Mouse (Mus musculus) embryo, embryonic 10 days (tissue): ENCODE measurements at regions not wholly inside any gene's neighbourhood (a gene's known extent, or its start where the extent isn't known, plus 50 kb on each side); places are given as distances from the start of the nearest gene placed in this dataset.

Source experiments
- DNase-seq: peaks from one replicate; pipeline ENCODE4 v3.0.0-alpha.2; 2015; ENCODE audit warnings: low spot score

DNA sequence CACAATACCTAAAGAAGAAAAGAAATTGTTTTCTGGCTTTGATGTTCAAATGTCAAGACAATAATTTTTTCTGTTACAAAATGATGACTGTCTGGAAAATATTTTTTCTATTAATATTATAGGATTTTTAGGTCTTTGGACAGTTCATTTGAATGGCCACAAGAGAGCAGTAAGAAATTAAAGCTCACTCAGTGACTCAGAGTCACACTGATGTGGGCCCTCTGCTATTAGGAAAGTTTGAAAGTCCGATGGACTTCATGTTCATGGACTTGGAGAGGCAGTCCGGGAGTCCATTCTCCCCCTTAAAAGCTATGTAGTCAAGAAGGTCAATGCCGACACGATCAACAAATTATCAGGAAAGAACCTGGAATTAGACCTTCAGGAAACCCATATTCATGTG is 657.0 kb downstream of the Mecom start:
- DNase-seq: peak; percentile 20

GRCm38 (mm10) chr3:29890286-29890685 is 657.5 kb downstream of the Mecom start:
- DNase-seq: no peak

DNA sequence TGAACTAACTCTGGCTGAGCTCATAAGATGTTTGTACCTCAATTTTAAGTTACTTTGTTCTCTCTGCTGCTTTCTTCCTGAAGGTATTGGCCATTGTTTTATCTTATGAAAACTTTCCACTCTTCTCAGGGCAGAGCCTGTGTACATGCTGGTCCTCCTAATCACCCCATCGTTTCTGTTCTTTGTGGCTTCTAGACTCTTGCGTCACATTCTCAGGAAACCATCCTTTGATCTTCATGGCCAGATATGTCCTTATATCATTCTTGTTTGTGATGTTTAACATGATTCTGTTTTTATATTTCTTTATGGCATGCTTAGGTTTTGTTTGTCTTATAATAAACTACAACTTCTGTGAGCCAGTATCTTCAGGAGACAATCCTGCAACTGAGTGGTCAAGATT is 658.2 kb downstream of the Mecom start:
- no peak for DNase-seq

GRCm38 (mm10) chr3:29879966-29880365 is 667.8 kb downstream of the Mecom start:
- no peak for DNase-seq

- DNase-seq: no peak
Measured at GRCm38 (mm10) chr3:29875768-29876167, 672.0 kb downstream of the Mecom start.

DNA sequence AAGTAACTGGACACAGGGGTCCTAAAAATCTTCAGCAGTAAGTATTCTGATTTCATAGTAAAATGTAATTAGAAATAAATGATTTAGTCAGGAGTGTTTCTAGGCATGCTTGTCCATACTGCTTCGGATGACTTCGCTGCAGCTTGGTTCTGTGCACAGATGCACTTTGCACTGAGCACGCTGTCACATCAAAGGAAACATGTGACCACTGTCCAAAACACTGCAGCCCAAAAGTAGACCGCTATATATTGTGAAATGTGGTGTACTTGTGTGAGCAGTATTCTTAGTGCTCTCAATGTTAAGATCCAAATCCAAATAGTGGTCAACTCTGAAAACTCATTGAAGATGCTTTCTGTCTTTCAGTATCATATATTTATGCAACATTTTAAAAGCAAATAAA is 685.4 kb downstream of the Mecom start:
- DNase-seq: no peak

DNA sequence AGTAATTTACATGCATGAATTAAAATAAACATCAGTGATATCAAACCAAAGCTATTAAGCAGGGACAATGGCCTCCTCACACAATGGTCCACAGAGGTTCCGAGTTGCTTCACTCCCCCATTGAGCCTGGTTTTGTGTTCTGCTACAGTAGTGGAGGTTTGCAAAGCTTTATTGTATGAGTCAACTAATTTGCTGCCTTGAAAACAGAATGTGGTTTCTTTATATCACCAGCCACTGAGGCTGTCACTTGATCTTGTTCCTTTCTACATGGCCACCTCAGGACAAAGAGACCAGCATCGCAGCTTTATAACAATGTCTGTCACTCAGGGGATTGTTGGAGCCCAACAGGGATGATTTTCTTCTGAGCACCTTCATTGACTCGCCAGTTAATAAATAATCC is 695.3 kb downstream of the Mecom start:
- no peak for DNase-seq

GRCm38 (mm10) chr3:29835432-29835831 is 712.4 kb downstream of the Mecom start:
- DNase-seq: no peak

DNA sequence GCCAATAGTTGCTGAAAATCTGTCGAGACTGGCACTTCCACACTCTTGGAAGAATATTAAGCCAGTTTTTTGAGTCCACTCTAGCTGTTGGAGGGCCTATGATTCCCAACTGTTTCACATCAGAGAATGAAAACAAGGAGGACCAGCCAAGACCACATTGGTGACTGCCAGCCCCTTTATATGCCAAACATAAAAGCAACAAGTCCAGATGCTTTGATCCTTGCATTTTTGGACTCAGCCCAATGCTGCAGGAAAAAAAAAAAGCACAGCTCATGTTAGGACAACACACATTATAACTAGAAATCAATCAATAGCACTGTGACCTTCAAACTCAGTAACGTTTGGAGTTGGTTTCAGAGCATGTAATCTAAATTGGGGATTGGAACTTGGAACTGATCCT is 712.9 kb downstream of the Mecom start:
- DNase-seq: no peak

DNA sequence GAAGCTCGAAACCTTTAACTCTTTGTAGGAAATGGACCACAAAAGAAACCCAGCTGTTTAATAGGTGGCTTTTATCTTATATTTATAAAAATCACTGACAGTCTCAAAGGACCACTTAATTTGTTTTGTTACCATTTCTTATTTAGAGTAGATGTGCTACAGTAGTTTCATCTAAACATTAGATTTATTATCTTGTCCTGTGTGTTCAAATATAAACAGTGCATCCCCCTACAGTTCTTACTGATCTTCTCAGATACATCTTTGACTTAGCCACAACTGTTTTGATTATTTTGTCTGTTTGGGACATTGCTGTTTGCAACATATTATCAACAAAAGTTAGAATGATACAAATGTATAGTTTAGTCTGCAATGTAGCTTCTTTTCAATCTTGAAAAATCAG is 716.5 kb downstream of the Mecom start:
- no peak for DNase-seq

DNA sequence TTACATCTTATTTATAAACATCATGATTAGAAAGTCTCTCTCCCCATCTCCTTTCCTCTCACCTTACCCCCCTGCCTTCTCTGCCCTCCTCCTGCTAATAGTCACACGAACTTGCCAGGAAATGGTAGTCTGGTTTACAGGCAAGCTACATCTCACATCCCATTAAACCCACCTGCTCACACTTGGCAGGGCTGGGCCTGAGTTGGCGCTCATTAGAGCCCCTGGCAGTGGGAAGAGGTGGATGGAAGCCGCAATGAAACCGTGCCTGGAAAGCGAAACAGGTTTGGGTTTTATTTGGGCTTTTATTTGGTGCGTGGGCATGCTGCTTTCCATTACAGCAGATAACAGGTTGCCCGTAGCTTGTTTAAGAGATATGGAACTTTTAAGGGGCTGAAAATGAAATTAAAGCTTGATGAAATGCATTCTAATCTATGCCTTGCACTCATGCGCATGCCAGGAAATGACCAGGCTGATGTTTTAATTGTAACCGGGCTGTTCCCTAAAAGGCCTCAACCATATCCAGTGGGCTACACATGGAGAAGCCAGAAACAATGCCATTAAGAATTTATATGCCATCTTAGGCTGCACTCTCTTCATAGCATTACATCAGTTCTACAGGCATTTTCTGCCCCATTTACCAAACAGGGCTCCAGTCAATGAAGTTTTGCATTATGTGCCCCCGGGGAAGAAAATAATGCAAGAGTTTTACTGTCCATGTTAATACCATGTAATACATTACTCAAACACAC is 725.0 kb downstream of the Mecom start:
- DNase-seq: no peak

DNA sequence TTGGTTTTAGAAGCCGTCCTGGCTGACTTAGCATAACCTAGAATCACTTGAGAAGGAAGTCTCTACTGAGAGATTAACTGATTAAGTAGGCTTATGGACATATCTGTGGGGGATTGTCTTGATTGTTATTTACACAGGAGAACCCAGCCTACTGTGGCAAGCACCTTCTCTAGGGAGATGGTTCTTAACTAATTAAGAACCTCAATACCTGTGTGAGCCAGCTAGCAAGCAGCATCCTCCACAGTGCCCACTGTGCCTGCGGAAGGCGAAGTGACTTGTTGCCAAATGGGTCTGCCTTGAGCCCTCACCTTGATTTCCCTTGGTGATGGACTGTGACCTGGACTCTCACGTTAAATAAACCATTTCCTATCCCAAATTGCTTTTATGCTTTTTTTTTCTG is 730.8 kb downstream of the Mecom start:
- no peak for DNase-seq

- no peak for DNase-seq
Measured at GRCm38 (mm10) chr3:29813276-29813675, 731.5 kb downstream of the Egfem1 start.

DNA sequence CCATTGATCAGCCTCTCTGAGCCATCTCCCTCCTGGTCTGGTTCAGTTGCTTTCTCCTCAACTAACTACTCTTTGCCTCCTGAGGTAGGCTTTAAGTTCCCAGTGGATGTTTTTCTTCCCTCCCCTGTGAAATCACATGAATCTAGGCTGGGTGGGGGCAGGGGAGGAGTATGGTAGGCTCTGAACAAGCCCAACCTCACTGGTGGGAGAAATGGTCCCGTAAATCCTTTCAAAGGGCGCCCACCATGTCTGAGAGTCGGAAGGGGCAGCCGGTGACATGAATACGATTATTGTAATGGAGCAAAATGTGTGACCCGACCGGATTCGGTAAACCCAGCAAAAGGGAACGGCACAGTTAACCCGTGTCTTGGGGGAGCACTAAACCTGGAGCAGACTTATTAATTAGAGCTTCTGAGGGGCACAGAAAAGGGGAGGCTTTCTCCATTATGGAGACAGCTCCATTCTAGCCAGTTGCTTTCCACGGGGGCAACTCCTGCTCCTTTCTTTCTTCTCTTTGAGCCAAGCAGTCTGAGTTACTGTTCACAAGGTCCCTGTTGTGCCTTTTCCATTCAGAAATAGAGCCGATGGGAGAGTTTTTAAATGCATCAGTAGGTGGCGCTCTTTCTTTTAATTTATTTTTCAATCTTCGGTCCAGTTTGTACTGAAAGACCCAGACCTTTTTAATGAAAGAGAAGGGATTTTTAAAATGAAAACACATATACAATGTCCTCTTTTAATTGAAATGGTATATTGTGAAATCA is 730.8 kb downstream of the Egfem1 start:
- peak; percentile 52 for DNase-seq

GRCm38 (mm10) chr3:29806046-29806445 is 724.2 kb downstream of the Egfem1 start:
- DNase-seq: no peak

- DNase-seq: peak; percentile 10
Measured at GRCm38 (mm10) chr3:29803456-29803855, 721.6 kb downstream of the Egfem1 start.

- DNase-seq: no peak
Measured at GRCm38 (mm10) chr3:29801081-29801480, 719.3 kb downstream of the Egfem1 start.

GRCm38 (mm10) chr3:29774365-29774764 is 692.5 kb downstream of the Egfem1 start:
- DNase-seq: no peak

DNA sequence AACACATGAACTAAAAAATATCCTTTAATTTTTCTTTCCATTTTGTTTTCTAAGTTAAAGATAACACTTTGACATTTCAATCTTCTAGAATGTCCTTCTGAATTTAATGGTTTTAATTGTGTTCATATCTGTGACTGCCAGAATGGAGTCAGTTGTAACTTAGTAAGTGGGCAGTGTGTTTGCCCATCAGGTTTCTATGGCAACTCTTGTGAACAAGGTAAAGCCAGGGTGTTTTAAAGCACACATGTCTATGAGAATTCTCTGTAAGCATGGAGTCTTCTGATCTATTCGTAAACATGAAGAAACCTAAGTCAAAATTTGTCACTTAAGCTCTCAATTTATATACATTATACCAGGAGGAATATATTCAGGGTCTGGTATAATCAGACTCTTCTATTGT is 689.4 kb downstream of the Egfem1 start:
- no peak for DNase-seq

DNA sequence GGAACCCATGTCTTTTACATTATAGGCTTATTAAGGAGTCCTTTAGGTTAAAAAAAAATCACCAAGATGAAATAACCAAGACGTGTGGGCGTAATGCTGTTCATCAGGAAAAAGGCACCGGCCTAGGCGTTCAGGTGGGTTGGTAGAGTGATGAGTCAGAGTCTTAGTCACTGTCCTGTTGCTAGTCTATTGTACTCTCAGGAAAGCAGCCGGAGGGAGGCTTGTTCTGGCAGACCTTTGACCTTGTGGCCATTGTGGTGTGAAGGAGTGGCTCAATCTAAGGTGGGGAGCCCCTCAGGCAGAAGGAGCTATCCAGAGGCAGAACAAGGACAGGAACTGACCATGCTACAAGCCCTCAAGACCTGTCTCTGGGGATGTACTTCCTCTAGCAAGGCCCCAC is 686.8 kb downstream of the Egfem1 start:
- DNase-seq: no peak

DNA sequence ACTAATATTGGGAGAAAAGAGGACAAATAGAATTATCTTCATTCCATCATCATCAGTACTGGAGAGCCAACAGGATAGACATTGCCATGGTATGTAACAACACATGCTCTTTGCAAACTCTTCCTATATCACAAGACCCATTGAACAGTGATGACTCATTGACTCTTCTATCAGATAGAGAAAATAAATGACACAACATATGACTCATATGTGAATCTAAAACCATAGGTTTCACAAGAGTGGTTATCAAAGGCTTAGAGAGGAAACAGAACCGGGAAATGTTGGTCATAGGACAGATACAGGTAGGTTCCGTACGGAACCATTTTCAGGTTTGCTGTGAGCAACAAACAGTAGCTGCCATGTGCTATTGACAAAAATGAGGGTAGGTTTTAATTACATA is 682.2 kb downstream of the Egfem1 start:
- no peak for DNase-seq

DNA sequence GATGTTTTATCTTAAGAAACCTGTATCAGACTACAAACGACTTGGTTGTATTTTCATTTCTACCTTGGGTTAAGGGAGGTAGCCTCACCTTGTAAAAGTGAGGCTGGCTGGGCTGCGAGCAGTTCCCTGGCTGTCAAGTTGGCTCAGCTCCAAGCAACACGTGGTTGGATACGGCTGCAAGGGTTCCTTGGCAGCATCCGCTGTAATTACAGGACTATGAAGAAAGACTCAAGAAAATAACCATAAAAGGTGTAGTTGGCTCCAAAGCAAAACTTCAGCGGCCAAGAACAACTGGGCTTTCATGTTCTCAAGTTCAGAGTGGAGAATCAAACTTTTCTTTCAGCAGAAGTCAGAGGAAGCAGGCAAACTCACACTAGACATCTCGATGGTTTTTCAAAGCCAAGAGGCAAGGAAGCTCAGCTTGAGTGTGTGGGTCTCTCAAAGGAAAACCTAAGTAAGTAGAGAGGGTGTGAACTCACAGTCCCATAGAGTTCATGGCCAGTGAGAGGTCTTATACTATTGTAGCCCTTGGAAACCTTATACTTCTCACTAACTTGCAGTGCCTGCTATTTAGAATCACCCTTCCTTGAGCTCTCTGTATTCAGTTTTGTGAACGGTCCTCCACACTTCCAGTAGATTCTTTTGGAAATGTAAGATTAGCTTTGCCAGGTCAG is 676.1 kb downstream of the Egfem1 start:
- no peak for DNase-seq
